Mouse (Mus musculus) stomach, embryonic 16.5 days (tissue): ENCODE results near the gene Akt2. TPM values are rescaled to one million over a fixed set of nuclear protein-coding genes. Genes with fewer than 3 reads are reported as not detected.

ENCODE experiments used
- ATAC-seq: fragments of 200-750 bp; cut with Nextera tagmentation; 2 replicates; pipeline ENCODE4 v1.8.0; 2017; ENCODE audit warnings: moderate number of reproducible peaks, moderate TSS enrichment; ENCODE audit not compliant: insufficient read depth, low FRiP score
- H3K27ac ChIP-seq: fragments of 300-500 bp; sonication (generic); 2 replicates; pipeline ENCODE4 v1.5.1; 2014; ENCODE audit warnings: low read length
- H3K27me3 ChIP-seq: fragments of 300-500 bp; sonication (generic); 2 replicates; pipeline ENCODE4 v1.6.1; 2014; ENCODE audit warnings: low read length, control low read depth, mixed read lengths; ENCODE audit not compliant: control insufficient read depth, insufficient read depth
- H3K36me3 ChIP-seq: fragments of 300-500 bp; sonication (generic); 2 replicates; pipeline ENCODE4 v1.6.1; 2014; ENCODE audit warnings: low read length; ENCODE audit not compliant: control insufficient read depth, insufficient read depth
- H3K4me1 ChIP-seq: fragments of 300-500 bp; sonication (generic); 2 replicates; pipeline ENCODE4 v1.6.1; 2014; ENCODE audit warnings: low read length, control low read depth, mixed read lengths; ENCODE audit not compliant: control insufficient read depth, insufficient read depth
- H3K4me2 ChIP-seq: fragments of 300-500 bp; sonication (generic); 2 replicates; pipeline ENCODE4 v1.6.1; 2014; ENCODE audit warnings: low read depth, low read length, mixed read lengths
- H3K4me3 ChIP-seq: fragments of 300-500 bp; sonication (generic); replicated peaks from 2 replicates; pipeline ENCODE4 v1.5.1; 2014; ENCODE audit warnings: mild to moderate bottlenecking, low read length
- H3K9ac ChIP-seq: fragments of 300-500 bp; sonication (generic); 2 replicates; pipeline ENCODE4 v1.6.1; 2014; ENCODE audit warnings: low read length
- H3K9me3 ChIP-seq: fragments of 300-500 bp; sonication (generic); replicated peaks from 2 replicates; pipeline ENCODE4 v1.6.1; 2016; ENCODE audit warnings: low read length, control low read depth; ENCODE audit not compliant: control insufficient read depth
- WGBS: fragments of 180-500 bp; shearing (Covaris S2); extraction: QIAGEN DNeasy Blood & Tissue Kit; methylation state at CpG from one replicate; pipeline ENCODE4 v1.1.7; 2014; 5-methylcytosine and 5-hydroxymethylcytosine counted together
- polyA plus RNA-seq: library from polyadenylated mRNA; unstranded; fragments of >200 nt; fragmentation: Nextera tagmentation; extraction: Ambion mirVana; gene quantifications from 2 replicates; pipeline ENCODE4 v1.2.1, GENCODE M21; 2015

The Akt2 gene
- polyA plus RNA-seq, 1 experiment from 2014 or later: 84.6 TPM

DNA sequence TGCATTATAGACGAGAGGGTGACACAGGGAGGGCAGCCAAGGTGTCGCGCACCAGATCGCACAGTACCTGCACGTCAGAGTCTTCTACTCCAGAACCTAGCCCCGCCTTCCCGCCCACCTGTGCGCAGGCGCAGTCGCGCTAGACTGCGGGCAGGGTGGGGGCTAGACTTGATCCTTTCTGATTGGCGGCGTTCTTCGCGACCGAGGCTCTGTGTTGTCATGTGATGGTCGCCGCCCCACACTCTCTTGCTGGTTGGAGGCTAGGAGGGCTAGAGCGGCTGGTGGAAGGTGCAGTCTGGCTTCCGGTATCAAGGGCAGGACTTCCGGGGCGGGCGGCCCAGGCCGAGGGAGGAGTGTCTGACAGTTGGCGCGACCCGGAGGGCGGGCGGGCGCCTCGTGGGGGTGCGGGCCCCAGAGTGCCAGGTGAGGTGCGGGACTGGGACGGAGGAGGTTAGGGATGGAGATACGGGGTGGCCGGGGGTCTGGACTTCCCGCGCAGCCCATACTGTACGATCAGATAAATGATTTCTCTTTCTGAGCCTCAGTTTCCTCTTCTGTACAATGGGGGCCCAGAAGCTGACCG is 38.3 kb upstream of the Akt2 start, which contains the start of the genes Pld3 and 2310022A10Rik:
TSS of gene Pld3 (minus strand) at position 288 of the 583 bp plus-strand sequence.
TSS of gene 2310022A10Rik (plus strand) at position 303 of the 583 bp plus-strand sequence.
- H3K4me2 ChIP-seq: peak within 1 kb of the TSS; percentile 92
- peak; percentile 99 for ATAC-seq
- H3K27ac ChIP-seq: peak within 1 kb of the TSS; percentile 64
- H3K4me1 ChIP-seq: peaks cover 4% of the 10 kb centered on the region; the same call in 1 of the 2 replicates
- H3K4me3 ChIP-seq: peak within 1 kb of the TSS; percentile 95
- under 1% methylated on average over 41 of the region's 41 CpGs for WGBS
- H3K27me3 ChIP-seq: no peaks in the 10 kb centered on the region
- no peaks in the 10 kb centered on the region for H3K36me3 ChIP-seq
- H3K9ac ChIP-seq: peak within 1 kb of the TSS; percentile 90
- H3K9me3 ChIP-seq: no peaks in the 10 kb centered on the region

GRCm38 (mm10) chr7:27560291-27560887 is 31.0 kb upstream of the Akt2 start:
- 52% methylated on average over 8 of the region's 8 CpGs for WGBS
- no peak for ATAC-seq
- Histone ChIP-seq H3K4me2 (no peak overlapping the region), H3K9ac (no peak overlapping the region), H3K4me3 (no peak overlapping the region), H3K36me3 (peaks cover 3% of the 10 kb centered on the region; the same call in 1 of the 2 replicates), H3K27me3 (no peaks in the 10 kb centered on the region), H3K4me1 (no peaks in the 10 kb centered on the region), H3K27ac (no peak overlapping the region), H3K9me3 (no peaks in the 10 kb centered on the region)

DNA sequence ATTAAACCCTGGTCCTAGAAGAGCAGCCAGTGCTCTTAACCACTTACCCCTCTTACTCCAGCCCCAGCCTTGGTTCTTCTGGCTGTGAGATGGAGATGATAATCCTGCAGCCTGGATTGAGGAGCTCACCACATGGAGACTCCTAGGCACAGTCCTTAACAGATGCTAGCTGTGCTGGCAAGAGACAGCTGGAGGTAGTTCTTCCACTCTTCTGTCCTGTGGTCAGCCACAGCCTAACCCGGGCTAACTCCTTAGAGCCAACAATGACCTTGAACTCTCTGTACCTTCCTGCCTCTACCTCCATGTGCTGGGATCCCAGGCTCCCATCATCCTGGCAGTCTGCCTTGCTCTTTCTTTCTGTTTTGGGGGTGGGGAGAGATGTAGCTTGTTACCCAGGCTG is 30.4 kb upstream of the Akt2 start:
- Histone ChIP-seq H3K4me3 (no peak overlapping the region), H3K9ac (no peak overlapping the region), H3K36me3 (peaks cover 3% of the 10 kb centered on the region; the same call in 1 of the 2 replicates), H3K4me1 (no peaks in the 10 kb centered on the region), H3K4me2 (no peak overlapping the region), H3K9me3 (no peaks in the 10 kb centered on the region), H3K27ac (no peak overlapping the region), H3K27me3 (no peaks in the 10 kb centered on the region)
- 53% methylated on average over 1 of the region's 1 CpGs for WGBS
- ATAC-seq: no peak

GRCm38 (mm10) chr7:27569580-27570224 is 21.6 kb upstream of the Akt2 start:
- Histone ChIP-seq H3K36me3 (peaks cover 11% of the 10 kb centered on the region; the same call in 1 of the 2 replicates), H3K9me3 (no peaks in the 10 kb centered on the region), H3K4me1 (no peaks in the 10 kb centered on the region), H3K27me3 (no peaks in the 10 kb centered on the region), H3K4me3 (no peak overlapping the region), H3K27ac (peak overlapping the region; percentile 50; the same call in 1 of the 2 replicates), H3K4me2 (no peak overlapping the region), H3K9ac (no peak overlapping the region)
- ATAC-seq: peak; percentile 84
- 77% methylated on average over 5 of the region's 5 CpGs for WGBS

DNA sequence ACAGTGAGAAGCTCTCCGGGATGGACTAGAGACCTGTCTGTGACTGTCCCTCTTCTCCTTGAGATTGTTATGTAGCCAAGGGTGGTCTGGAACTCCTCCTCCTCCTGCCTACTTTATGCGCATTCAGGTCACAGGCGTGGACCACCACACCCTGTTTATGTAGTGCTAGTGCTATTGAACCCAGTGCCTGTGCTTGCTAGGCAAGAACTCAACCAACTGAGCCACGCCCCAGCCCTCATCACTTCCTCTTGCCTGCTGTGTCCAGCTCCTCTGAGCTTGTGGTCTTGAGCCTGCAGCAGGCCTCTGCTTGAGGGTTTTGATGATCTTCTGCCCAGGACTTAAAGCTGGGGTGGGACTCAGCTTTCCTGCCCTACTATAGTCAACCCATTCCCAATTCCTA is 19.2 kb upstream of the Akt2 start:
- Histone ChIP-seq H3K4me2 (no peak overlapping the region), H3K4me1 (no peaks in the 10 kb centered on the region), H3K36me3 (peaks cover 11% of the 10 kb centered on the region; the same call in 1 of the 2 replicates), H3K27ac (no peak overlapping the region), H3K9me3 (no peaks in the 10 kb centered on the region), H3K27me3 (no peaks in the 10 kb centered on the region), H3K9ac (no peak overlapping the region), H3K4me3 (no peak overlapping the region)
- 80% methylated on average over 4 of the region's 4 CpGs for WGBS
- ATAC-seq: no peak

DNA sequence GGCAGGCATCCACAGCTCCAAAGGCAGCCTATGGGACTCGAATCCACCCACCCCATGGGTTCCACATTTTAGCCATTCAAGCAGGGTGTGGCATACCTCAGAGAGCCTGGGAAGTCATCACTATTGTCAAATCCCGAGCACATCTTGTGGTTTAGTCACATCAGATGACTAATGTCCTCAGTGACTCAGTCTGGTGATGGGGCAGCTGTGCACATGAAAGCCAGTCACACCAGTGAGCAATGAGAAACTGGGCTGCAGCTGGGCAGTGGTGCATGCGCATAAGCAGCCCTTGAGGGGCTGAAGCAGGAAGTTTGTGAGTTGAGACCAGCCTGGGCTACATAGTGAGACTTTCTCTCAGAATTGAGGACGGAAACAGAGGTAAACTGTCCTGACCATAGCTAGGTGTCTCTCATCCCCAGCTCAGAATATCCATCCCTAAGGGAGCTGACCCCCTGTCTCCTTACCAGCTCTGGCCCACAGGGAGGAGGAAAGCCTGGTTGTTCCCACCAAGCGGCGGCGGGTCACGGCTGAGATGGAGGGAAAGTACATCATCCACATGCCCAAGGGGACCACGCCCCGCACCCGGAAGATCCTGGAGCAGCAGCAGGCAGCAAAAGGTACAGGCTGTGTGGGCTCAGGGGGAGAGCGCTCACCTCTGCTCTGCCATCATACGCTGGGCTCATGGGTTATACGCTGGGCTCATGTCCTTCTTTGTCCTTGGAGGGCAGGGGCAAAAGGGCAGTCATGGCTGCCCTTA is 17.1 kb upstream of the Akt2 start:
- peak; percentile 8; the same call in 1 of the 2 replicates for ATAC-seq
- no peaks in the 10 kb centered on the region for H3K9me3 ChIP-seq
- H3K4me1 ChIP-seq: no peaks in the 10 kb centered on the region
- H3K27ac ChIP-seq: no peak overlapping the region
- no peak overlapping the region for H3K4me2 ChIP-seq
- no peak overlapping the region for H3K4me3 ChIP-seq
- no peak overlapping the region for H3K9ac ChIP-seq
- peaks cover 4% of the 10 kb centered on the region for H3K36me3 ChIP-seq
- no peaks in the 10 kb centered on the region for H3K27me3 ChIP-seq
- 90% methylated on average over 14 of the region's 14 CpGs for WGBS

DNA sequence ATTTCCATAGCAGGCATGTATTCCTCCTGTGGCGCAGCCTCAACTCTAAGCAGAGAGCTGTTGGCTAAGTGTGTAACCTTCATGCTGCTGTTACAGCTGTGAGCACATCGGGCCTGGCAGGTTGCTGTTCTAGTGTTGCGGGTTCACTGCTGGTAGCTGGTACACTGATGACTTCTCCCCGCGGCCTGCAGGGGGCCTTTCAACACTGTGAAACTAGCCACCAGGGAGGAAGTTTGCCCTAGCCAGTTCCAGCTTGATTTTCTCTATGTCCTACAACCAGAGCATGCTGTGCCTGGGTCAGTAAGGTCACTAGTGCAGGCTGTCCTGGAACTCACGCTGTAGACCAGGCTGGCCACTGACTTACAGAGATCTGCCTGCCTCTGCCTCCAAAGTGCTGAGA is 14.4 kb upstream of the Akt2 start:
- no peak for ATAC-seq
- Histone ChIP-seq H3K9ac (no peak overlapping the region), H3K36me3 (no peaks in the 10 kb centered on the region; the same call in none of the 2 replicates), H3K27me3 (no peaks in the 10 kb centered on the region), H3K4me3 (no peak overlapping the region), H3K27ac (no peak overlapping the region), H3K4me1 (no peaks in the 10 kb centered on the region), H3K9me3 (no peaks in the 10 kb centered on the region), H3K4me2 (no peak overlapping the region)
- 66% methylated on average over 6 of the region's 6 CpGs for WGBS

GRCm38 (mm10) chr7:27577589-27577988 is 13.8 kb upstream of the Akt2 start:
- no peak overlapping the region for H3K27ac ChIP-seq
- no peak for ATAC-seq
- 91% methylated on average over 6 of the region's 6 CpGs for WGBS
- no peak overlapping the region for H3K9ac ChIP-seq
- no peaks in the 10 kb centered on the region for H3K27me3 ChIP-seq
- no peak overlapping the region for H3K4me2 ChIP-seq
- no peak overlapping the region for H3K4me3 ChIP-seq
- no peaks in the 10 kb centered on the region for H3K4me1 ChIP-seq
- no peaks in the 10 kb centered on the region for H3K9me3 ChIP-seq
- no peaks in the 10 kb centered on the region; the same call in none of the 2 replicates for H3K36me3 ChIP-seq
